Mouse (Mus musculus) 3T3-L1 (cell line): ENCODE measurements around the gene Pde3a.

Experiments
- DNase-seq: peaks from one replicate; pipeline ENCODE4 v3.0.0-alpha.2; 2015; ENCODE audit warnings: low read depth, low spot score

Pde3a gene

GRCm38 (mm10) chr6:141494909-141495308 lies 245.8 kb downstream of the Pde3a start:
- DNase-seq = no peak

- DNase-seq = no peak
Measured at GRCm38 (mm10) chr6:141495634-141496418, 246.8 kb downstream of the Pde3a start.

- no peak for DNase-seq
Measured at GRCm38 (mm10) chr6:141499511-141499910, 250.4 kb downstream of the Pde3a start.

- DNase-seq = no peak
Measured at GRCm38 (mm10) chr6:141501171-141501570, 252.1 kb downstream of the Pde3a start.

GRCm38 (mm10) chr6:141522541-141522940 lies 273.5 kb downstream of the Pde3a start:
- DNase-seq = no peak

GRCm38 (mm10) chr6:141523747-141524640 lies 274.9 kb downstream of the Pde3a start, which contains the start of gene Slco1c1:
TSS of gene Slco1c1 (plus strand) at chr6:141524368.
- DNase-seq = no peak

GRCm38 (mm10) chr6:141525787-141526186 lies 276.7 kb downstream of the Pde3a start:
- no peak for DNase-seq

GRCm38 (mm10) chr6:141530865-141531264 lies 281.8 kb downstream of the Pde3a start:
- no peak for DNase-seq

GRCm38 (mm10) chr6:141537298-141537697 lies 288.2 kb downstream of the Pde3a start:
- no peak for DNase-seq

GRCm38 (mm10) chr6:141541136-141541535 lies 292.1 kb downstream of the Pde3a start:
- no peak for DNase-seq

GRCm38 (mm10) chr6:141543344-141543743 lies 294.3 kb downstream of the Pde3a start:
- no peak for DNase-seq
